Mouse (Mus musculus): Measurements from ENCODE around the gene Ciz1. TPM values are rescaled to one million over a fixed set of nuclear protein-coding genes. Genes with fewer than 3 reads are reported as not detected.
"Not testable (repeated sequence)": the region's sequence is repeated elsewhere in the genome, so short reads cannot be mapped to it uniquely, and the experiment has no call there.

The Ciz1 gene
- polyA plus RNA-seq, 1 experiment: 171 TPM

GRCm38 (mm10) chr2:32354336-32354895 lies 2.3 kb downstream of the Ciz1 start:
- Histone ChIP-seq H3K27ac (ENCODE audit: insufficient read depth, low read length) (no peak overlapping the region), H3K4me3 (ENCODE audit: insufficient read depth, low read length) (no peak overlapping the region), H3K4me1 (ENCODE audit: control insufficient read depth, insufficient read depth, low read length) (peaks cover 2% of the 10 kb centered on the region; the same call in 1 of the 2 replicates)
- TF ChIP-seq POLR2A (IDR thresholded peaks at IDR 0.05; ENCODE audit: extremely low read depth, insufficient read depth, low read length): no peak
- TF ChIP-seq CTCF (IDR thresholded peaks at IDR 0.05; ENCODE audit: extremely low read depth, insufficient read depth, low read length): no peak

- Histone ChIP-seq H3K27ac (ENCODE audit: insufficient read depth, low read length) (no peak overlapping the region), H3K4me1 (ENCODE audit: control insufficient read depth, insufficient read depth, low read length) (no peaks in the 10 kb centered on the region), H3K4me3 (ENCODE audit: insufficient read depth, low read length) (no peak overlapping the region)
- no peak for TF ChIP-seq POLR2A (IDR thresholded peaks at IDR 0.05; ENCODE audit: extremely low read depth, insufficient read depth, low read length)
- TF ChIP-seq CTCF (IDR thresholded peaks at IDR 0.05; ENCODE audit: extremely low read depth, insufficient read depth, low read length): no peak
These were observed 4.1 kb downstream of the Ciz1 start for GRCm38 (mm10) chr2:32356216-32356615.

DNA sequence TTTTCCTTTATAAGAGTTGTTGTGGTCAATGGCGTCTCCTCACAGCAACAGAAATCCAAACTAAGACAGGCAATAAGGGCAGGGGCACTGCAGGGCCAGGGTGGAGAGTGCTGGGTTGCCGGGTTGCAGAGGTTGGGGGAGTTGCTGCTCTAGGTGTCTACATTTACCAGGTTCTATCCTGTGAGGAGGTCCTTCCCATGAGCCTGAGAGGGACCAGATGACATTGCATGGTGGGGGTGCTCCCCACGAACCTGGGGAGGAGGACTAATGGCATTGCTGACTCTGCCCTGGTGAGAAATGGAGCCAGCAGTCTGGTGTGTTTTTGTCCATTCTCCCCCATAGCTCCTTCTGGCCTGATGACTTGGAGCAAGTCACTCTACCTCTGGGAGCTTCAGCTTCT lies 5.6 kb downstream of the Ciz1 start:
- H3K4me1 ChIP-seq (ENCODE audit: control insufficient read depth, insufficient read depth, low read length): no peaks in the 10 kb centered on the region
- TF ChIP-seq POLR2A (IDR thresholded peaks at IDR 0.05; ENCODE audit: extremely low read depth, insufficient read depth, low read length) (no peak), CTCF (IDR thresholded peaks at IDR 0.05; ENCODE audit: extremely low read depth, insufficient read depth, low read length) (no peak)
- H3K27ac ChIP-seq (ENCODE audit: insufficient read depth, low read length): no peak overlapping the region
- H3K4me3 ChIP-seq (ENCODE audit: insufficient read depth, low read length): no peak overlapping the region

DNA sequence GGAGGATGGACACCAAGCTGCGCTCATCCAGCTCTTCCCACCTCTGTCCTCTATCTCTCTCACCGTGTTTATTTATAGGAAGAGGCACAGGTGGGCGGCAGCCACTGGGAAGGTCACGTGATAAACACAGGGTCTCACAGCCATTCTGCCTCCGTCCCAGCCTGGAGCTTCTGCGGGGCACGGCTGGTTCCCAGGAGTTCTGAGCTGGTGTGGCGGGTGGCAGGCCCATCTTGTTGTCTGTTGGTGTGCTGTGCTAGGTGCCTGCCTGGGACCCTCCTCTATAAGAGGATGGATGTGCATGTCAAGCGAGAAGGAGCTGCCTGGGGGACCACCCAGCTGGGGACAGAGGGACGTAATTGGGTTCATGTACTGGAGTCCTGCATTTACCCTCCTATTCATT lies 6.3 kb downstream of the Ciz1 start:
- Histone ChIP-seq H3K4me1 (ENCODE audit: control insufficient read depth, insufficient read depth, low read length) (no peaks in the 10 kb centered on the region), H3K4me3 (ENCODE audit: insufficient read depth, low read length) (no peak overlapping the region), H3K27ac (ENCODE audit: insufficient read depth, low read length) (no peak overlapping the region)
- no peak for TF ChIP-seq CTCF (IDR thresholded peaks at IDR 0.05; ENCODE audit: extremely low read depth, insufficient read depth, low read length)
- TF ChIP-seq POLR2A (IDR thresholded peaks at IDR 0.05; ENCODE audit: extremely low read depth, insufficient read depth, low read length): no peak

DNA sequence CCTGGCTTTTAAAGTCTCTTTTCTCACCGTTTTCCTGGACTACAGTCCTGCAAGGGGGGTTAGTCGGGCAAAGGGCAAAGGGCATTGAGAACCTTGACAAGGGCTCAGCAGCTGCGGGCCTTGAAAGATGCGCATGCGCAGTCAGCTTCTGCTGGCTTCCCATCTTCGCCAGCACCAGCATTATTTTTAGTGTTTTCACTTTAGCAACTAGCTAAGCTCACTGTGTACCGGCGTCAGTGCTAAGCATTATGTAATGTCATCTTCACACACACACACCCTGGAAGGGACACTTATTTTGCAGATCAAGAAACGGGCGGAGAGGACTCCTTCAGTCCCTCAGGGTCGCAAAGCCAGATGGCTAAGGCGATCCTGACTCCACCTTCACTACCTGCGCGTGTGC lies 8.6 kb downstream of the Ciz1 start:
- Histone ChIP-seq H3K4me3 (ENCODE audit: insufficient read depth, low read length) (peak overlapping the region; percentile 13), H3K4me1 (ENCODE audit: control insufficient read depth, insufficient read depth, low read length) (no peaks in the 10 kb centered on the region), H3K27ac (ENCODE audit: insufficient read depth, low read length) (peak overlapping the region; percentile 76; the same call in 1 of the 2 replicates)
- TF ChIP-seq CTCF (IDR thresholded peaks at IDR 0.05; ENCODE audit: extremely low read depth, insufficient read depth, low read length): no peak
- peak; percentile 58; the same call in 1 of the 2 replicates for TF ChIP-seq POLR2A (IDR thresholded peaks at IDR 0.05; ENCODE audit: extremely low read depth, insufficient read depth, low read length)

DNA sequence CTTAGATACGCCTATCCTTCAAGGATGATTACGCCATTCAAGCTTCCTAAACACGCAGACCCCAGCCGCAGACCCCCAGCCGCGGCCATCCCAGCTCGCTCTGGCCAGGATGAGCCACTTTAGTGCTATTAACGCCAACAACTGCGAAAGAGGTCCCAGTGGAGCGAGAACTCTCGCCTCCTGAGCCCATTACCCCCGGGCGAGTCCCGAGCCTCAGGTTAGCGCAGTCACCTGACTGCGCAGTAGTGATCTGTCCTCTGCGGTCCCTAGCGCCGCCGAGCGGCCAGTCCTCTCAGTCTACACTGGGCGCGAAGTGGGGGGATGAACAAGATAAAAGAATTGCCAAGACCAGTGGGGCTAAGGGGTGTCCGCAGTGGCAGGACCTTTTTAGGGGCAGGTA lies 9.3 kb downstream of the Ciz1 start:
- peak; percentile 38; the same call in 1 of the 2 replicates for TF ChIP-seq CTCF (IDR thresholded peaks at IDR 0.05; ENCODE audit: extremely low read depth, insufficient read depth, low read length)
- 0 out of 2 replicates have a peak, but pooled peaks have one; percentile 32 for TF ChIP-seq POLR2A (IDR thresholded peaks at IDR 0.05; ENCODE audit: extremely low read depth, insufficient read depth, low read length)
- Histone ChIP-seq H3K4me1 (ENCODE audit: control insufficient read depth, insufficient read depth, low read length) (no peaks in the 10 kb centered on the region), H3K4me3 (ENCODE audit: insufficient read depth, low read length) (peak overlapping the region; percentile 13; the same call in 1 of the 2 replicates), H3K27ac (ENCODE audit: insufficient read depth, low read length) (peak overlapping the region; percentile 87)

GRCm38 (mm10) chr2:32362274-32362673 lies 10.1 kb downstream of the Ciz1 start:
- Histone ChIP-seq H3K4me3 (ENCODE audit: insufficient read depth, low read length) (peak overlapping the region; percentile 69), H3K27ac (ENCODE audit: insufficient read depth, low read length) (peak overlapping the region; percentile 84; the same call in 1 of the 2 replicates)
- not testable (repeated sequence) for H3K4me1 ChIP-seq (ENCODE audit: control insufficient read depth, insufficient read depth, low read length)

DNA sequence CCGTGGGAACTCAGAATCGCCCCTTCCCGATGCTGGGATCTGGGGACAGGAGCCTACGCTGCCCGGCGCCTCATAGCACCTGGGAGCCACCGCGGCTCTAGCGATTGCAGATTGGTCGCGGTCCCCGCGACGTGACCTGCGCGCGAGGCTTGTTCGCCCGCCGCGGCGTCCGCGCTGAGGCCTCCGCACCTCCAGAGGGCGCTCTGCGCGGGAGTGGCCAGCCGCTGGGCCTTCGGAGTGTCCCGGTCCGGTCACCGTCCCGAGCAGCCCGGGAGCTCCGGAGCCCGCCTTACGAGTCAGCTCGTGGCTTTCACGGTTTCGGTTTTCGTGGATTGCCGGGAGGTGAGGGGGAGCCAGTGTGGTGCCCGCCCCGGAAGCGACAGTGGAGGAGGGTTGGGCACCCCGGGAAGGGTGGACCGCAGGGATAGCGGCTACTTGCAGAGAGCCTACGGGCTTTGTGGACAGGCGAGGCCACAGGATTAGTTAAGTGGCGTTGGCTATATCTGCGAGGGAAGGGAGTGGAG lies 10.8 kb downstream of the Ciz1 start:
- H3K27ac ChIP-seq (ENCODE audit: insufficient read depth, low read length): peak overlapping the region; percentile 84

DNA sequence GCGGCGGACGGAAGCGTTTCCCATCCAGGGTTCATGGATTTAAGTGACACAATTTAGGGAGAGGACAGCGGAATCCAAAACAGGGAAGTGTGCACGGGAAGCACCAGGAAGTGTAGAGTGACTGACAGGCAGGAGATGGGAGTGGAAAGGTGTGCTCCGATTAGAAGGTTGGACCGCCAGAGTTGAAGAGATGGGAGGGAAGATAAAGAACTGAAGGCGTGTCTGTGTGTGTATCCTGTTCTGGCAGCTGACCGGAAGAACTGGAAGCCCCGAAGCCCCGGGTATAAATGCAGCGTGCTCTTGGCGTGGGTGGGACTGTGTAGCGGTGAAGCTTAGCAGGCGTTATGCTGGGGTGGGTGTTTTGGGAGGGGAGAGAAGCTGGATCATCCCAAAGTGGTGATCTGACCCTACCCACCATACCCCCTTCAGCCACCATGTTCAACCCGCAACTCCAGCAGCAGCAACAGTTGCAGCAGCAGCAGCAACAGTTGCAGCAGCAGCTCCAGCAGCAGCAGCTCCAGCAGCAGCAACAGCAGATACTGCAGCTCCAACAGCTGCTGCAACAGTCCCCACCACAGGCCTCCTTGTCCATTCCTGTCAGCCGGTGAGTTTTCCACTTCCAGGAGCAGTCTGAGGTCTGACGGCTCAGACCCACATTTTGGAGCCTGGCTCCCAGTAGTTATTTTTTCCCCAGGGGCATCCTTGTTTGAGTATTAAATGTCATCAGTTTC lies 11.4 kb downstream of the Ciz1 start:
- H3K27ac ChIP-seq (ENCODE audit: insufficient read depth, low read length): peak overlapping the region; percentile 26; the same call in 1 of the 2 replicates
- peak overlapping the region; percentile 69 for H3K4me3 ChIP-seq (ENCODE audit: insufficient read depth, low read length)
- H3K4me1 ChIP-seq (ENCODE audit: control insufficient read depth, insufficient read depth, low read length): no peaks in the 10 kb centered on the region
- TF ChIP-seq POLR2A (IDR thresholded peaks at IDR 0.05; ENCODE audit: extremely low read depth, insufficient read depth, low read length) (0 out of 2 replicates have a peak, but pooled peaks have one; percentile 16), CTCF (IDR thresholded peaks at IDR 0.05; ENCODE audit: extremely low read depth, insufficient read depth, low read length) (no peak)

More for the DNA sequence above, 10.8 kb downstream of the Ciz1 start:
- peak; percentile 29; the same call in 1 of the 2 replicates for TF ChIP-seq POLR2A (IDR thresholded peaks at IDR 0.05; ENCODE audit: extremely low read depth, insufficient read depth, low read length)
- peak; percentile 47 for TF ChIP-seq CTCF (IDR thresholded peaks at IDR 0.05; ENCODE audit: extremely low read depth, insufficient read depth, low read length)
- Histone ChIP-seq H3K4me3 (ENCODE audit: insufficient read depth, low read length) (peak overlapping the region; percentile 69), H3K4me1 (ENCODE audit: control insufficient read depth, insufficient read depth, low read length) (no peaks in the 10 kb centered on the region)

GRCm38 (mm10) chr2:32364121-32364520 lies 12.0 kb downstream of the Ciz1 start:
- Histone ChIP-seq H3K4me1 (ENCODE audit: control insufficient read depth, insufficient read depth, low read length) (no peaks in the 10 kb centered on the region), H3K27ac (ENCODE audit: insufficient read depth, low read length) (no peak overlapping the region), H3K4me3 (ENCODE audit: insufficient read depth, low read length) (peak overlapping the region; percentile 69; the same call in 1 of the 2 replicates)
- TF ChIP-seq CTCF (IDR thresholded peaks at IDR 0.05; ENCODE audit: extremely low read depth, insufficient read depth, low read length): no peak
- TF ChIP-seq POLR2A (IDR thresholded peaks at IDR 0.05; ENCODE audit: extremely low read depth, insufficient read depth, low read length): no peak
